Comparison of ENCODE assay signal across 39 mouse cellular contexts in the genomic region with DNA sequence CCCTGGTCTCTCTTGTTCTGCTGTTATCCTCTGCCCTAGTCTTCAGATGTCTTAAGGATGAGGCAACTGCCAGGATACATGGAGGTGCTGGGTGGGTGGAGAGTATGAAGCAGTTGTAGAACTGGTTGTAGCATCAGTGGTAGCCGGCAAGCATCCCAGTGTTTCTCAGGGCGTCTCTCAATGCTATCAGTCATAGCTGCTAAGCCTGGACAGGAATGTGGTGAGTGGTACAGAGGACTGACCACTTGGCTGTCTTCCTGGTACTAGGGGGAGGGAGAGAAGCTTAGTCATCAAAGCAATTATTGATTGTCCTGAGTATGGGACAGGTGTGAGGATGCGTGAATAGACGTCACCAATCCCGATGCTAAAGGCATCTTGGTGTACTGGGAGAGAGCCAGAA. TPM values are rescaled to one million over a fixed set of nuclear protein-coding genes. Genes with fewer than 3 reads are reported as not detected.
DNase-seq lines count a peak whose midpoint lies in the region; ATAC-seq and TF ChIP-seq lines count a peak whose summit lies in the region.
"Had no signal": no experiment of that assay in that cellular context is flagged by ENCODE, and none has a peak within 500 bp of the region (broad histone marks: within the 10 kb centered on the region; RNA-seq: fewer than 3 reads in every experiment).

No protein-coding gene starts in this region.

- H3K9ac ChIP-seq in hindbrain, embryonic 15.5 days, result no peak overlapping the region
- no peak overlapping the region for H3K9ac ChIP-seq in hindbrain, embryonic 14.5 days
- H3K9ac ChIP-seq: embryonic facial prominence, embryonic 12.5 days; forebrain, embryonic 15.5 days; heart, embryonic 15.5 days; limb, embryonic 12.5 days; liver, embryonic 15.5 days; lung, embryonic 14.5 days; midbrain, embryonic 15.5 days; stomach, embryonic 15.5 days had no signal

- TF ChIP-seq POLR2A in cortical plate, adult 2 months (IDR thresholded peaks at IDR 0.05; ENCODE audit: extremely low read depth, insufficient read depth, low read length), result no peak

- H3K4me3 ChIP-seq in heart, embryonic 10.5 days, result no peak overlapping the region
- no peak overlapping the region for H3K4me3 ChIP-seq in hindbrain, embryonic 15.5 days
- no peak overlapping the region for H3K4me3 ChIP-seq in hindbrain, embryonic 14.5 days (replicated peaks; ENCODE audit: low read length)
- H3K4me3 ChIP-seq in C2C12 (ENCODE audit: insufficient read depth, poor library complexity, severe bottlenecking), result no peak overlapping the region
- H3K4me3 ChIP-seq in cortical plate, adult 2 months (ENCODE audit: insufficient read depth, low read length), result no peak overlapping the region
- H3K4me3 ChIP-seq: embryonic facial prominence, embryonic 12.5 days; forebrain, embryonic 15.5 days; heart, embryonic 15.5 days; limb, embryonic 12.5 days; liver, embryonic 15.5 days; midbrain, embryonic 10.5 days; midbrain, embryonic 15.5 days; stomach, embryonic 15.5 days had no signal

- no peaks in the 10 kb centered on the region for H3K79me2 ChIP-seq in C2C12 (ENCODE audit: control insufficient read depth, insufficient read depth)

- H3K9me3 ChIP-seq in heart, embryonic 10.5 days, result no peaks in the 10 kb centered on the region
- H3K9me3 ChIP-seq in hindbrain, embryonic 15.5 days, result no peaks in the 10 kb centered on the region
- H3K9me3 ChIP-seq in hindbrain, embryonic 14.5 days (ENCODE audit: control insufficient read depth, low read length), result no peaks in the 10 kb centered on the region
- H3K9me3 ChIP-seq: embryonic facial prominence, embryonic 12.5 days; forebrain, embryonic 15.5 days; heart, embryonic 15.5 days; limb, embryonic 12.5 days; liver, embryonic 15.5 days; midbrain, embryonic 10.5 days; midbrain, embryonic 15.5 days; stomach, embryonic 15.5 days had no signal

- H3K4me1 ChIP-seq in heart, embryonic 10.5 days, result peaks cover 56% of the 10 kb centered on the region
- peaks cover 25% of the 10 kb centered on the region for H3K4me1 ChIP-seq in hindbrain, embryonic 15.5 days (replicated peaks)
- peaks cover 9% of the 10 kb centered on the region for H3K4me1 ChIP-seq in hindbrain, embryonic 14.5 days (replicated peaks; ENCODE audit: control insufficient read depth, insufficient read depth, low read length)
- peaks cover 16% of the 10 kb centered on the region for H3K4me1 ChIP-seq in cortical plate, adult 2 months (ENCODE audit: control insufficient read depth, insufficient read depth, low read length)
- H3K4me1 ChIP-seq: liver, embryonic 15.5 days had no signal

- no peaks in the 10 kb centered on the region for H3K27me3 ChIP-seq in heart, embryonic 10.5 days (ENCODE audit: insufficient read depth, poor library complexity, severe bottlenecking)
- H3K27me3 ChIP-seq in hindbrain, embryonic 15.5 days, result no peaks in the 10 kb centered on the region
- no peaks in the 10 kb centered on the region for H3K27me3 ChIP-seq in hindbrain, embryonic 14.5 days (ENCODE audit: control insufficient read depth, insufficient read depth, low read length)
- H3K27me3 ChIP-seq in C2C12 (ENCODE audit: control insufficient read depth, insufficient read depth, insufficient read length), result no peaks in the 10 kb centered on the region
- H3K27me3 ChIP-seq: embryonic facial prominence, embryonic 12.5 days; forebrain, embryonic 15.5 days; heart, embryonic 15.5 days; limb, embryonic 12.5 days; liver, embryonic 15.5 days; midbrain, embryonic 15.5 days; stomach, embryonic 15.5 days had no signal

- TF ChIP-seq CTCF in C2C12 (IDR thresholded peaks at IDR 0.05; ENCODE audit: control insufficient read depth, insufficient read depth, insufficient read length), result no peak
- TF ChIP-seq CTCF in cortical plate, adult 2 months (IDR thresholded peaks at IDR 0.05; ENCODE audit: extremely low read depth, insufficient read depth, low read length), result no peak

- no peaks in the 10 kb centered on the region for H3K36me3 ChIP-seq in heart, embryonic 10.5 days
- no peaks in the 10 kb centered on the region for H3K36me3 ChIP-seq in hindbrain, embryonic 15.5 days
- H3K36me3 ChIP-seq in hindbrain, embryonic 14.5 days (replicated peaks; ENCODE audit: control insufficient read depth, insufficient read depth), result no peaks in the 10 kb centered on the region
- H3K36me3 ChIP-seq in C2C12 (ENCODE audit: control insufficient read depth, insufficient read depth), result no peaks in the 10 kb centered on the region
- H3K36me3 ChIP-seq: embryonic facial prominence, embryonic 12.5 days; forebrain, embryonic 15.5 days; heart, embryonic 15.5 days; liver, embryonic 15.5 days; midbrain, embryonic 10.5 days; midbrain, embryonic 15.5 days; stomach, embryonic 15.5 days had no signal

- no peak for ATAC-seq in hindbrain, embryonic 15.5 days (ENCODE audit: low FRiP score, low read depth)
- no peak for ATAC-seq in hindbrain, embryonic 14.5 days (ENCODE audit: low FRiP score)
- ATAC-seq: forebrain, embryonic 15.5 days; intestine, embryonic 16.5 days; midbrain, embryonic 15.5 days had no signal

- H3K4me2 ChIP-seq in hindbrain, embryonic 15.5 days, result no peak overlapping the region
- no peak overlapping the region for H3K4me2 ChIP-seq in hindbrain, embryonic 14.5 days (replicated peaks)
- H3K4me2 ChIP-seq: embryonic facial prominence, embryonic 12.5 days; forebrain, embryonic 15.5 days; heart, embryonic 15.5 days; limb, embryonic 12.5 days; liver, embryonic 15.5 days; lung, embryonic 14.5 days; midbrain, embryonic 15.5 days; stomach, embryonic 15.5 days had no signal

- H3K27ac ChIP-seq in heart, embryonic 10.5 days, result peak overlapping the region; percentile 71; the same call in 1 of the 2 replicates
- 0 out of 2 replicates have a peak overlapping the region, but pooled peaks have one; percentile 39 for H3K27ac ChIP-seq in hindbrain, embryonic 15.5 days (replicated peaks)
- no peak overlapping the region for H3K27ac ChIP-seq in hindbrain, embryonic 14.5 days
- peak overlapping the region; percentile 68 for H3K27ac ChIP-seq in cortical plate, adult 2 months (ENCODE audit: insufficient read depth, low read length)
- H3K27ac ChIP-seq: embryonic facial prominence, embryonic 12.5 days; forebrain, embryonic 15.5 days; heart, embryonic 15.5 days; kidney, postnatal 0 days; limb, embryonic 12.5 days; liver, embryonic 15.5 days; midbrain, embryonic 15.5 days; stomach, embryonic 15.5 days had no signal

- H3ac ChIP-seq in C2C12 (ENCODE audit: control insufficient read depth, insufficient read length, low read depth), result no peak overlapping the region

- no peak for DNase-seq in heart, embryonic 10.5 days (ENCODE audit: low spot score)
- no peak for DNase-seq in heart, adult 11 months
- DNase-seq in hindbrain, embryonic 14.5 days (ENCODE audit: low spot score), result no peak
- DNase-seq in adrenal gland, postnatal 4 days (ENCODE audit: low spot score in 2 of 2), result no peak
- no peak for DNase-seq in urinary bladder, postnatal 4 days (ENCODE audit: low spot score in 2 of 2)
- DNase-seq: adrenal gland, adult 8-10 months; cerebellum, adult 11 months; cerebellum, adult 9-10 months; cerebellum, postnatal 36 days; embryo, embryonic 11 days; gastrocnemius, postnatal 25 days; heart, adult 18-20 months; kidney, adult 8-10 months; kidney, postnatal 4 days; lung, embryonic 14.5 days; lung, postnatal 14 days; thymus, postnatal 25 days had no signal

- H3K79me3 ChIP-seq in C2C12 (ENCODE audit: low read depth), result no peaks in the 10 kb centered on the region

- WGBS in heart, embryonic 10.5 days, result 67% methylated on average over 5 of the region's 5 CpGs
- 95% methylated on average over 5 of the region's 5 CpGs for WGBS in hindbrain, embryonic 15.5 days
- WGBS in hindbrain, embryonic 14.5 days, result 95% methylated on average over 5 of the region's 5 CpGs

TF ChIP-seq in C2C12, 6 proteins besides CTCF, POLR2A, EP300 and RAD21:
- no peak for TF ChIP-seq MYOG (IDR thresholded peaks at IDR 0.05; ENCODE audit: control insufficient read depth, extremely low read depth, insufficient read length)
- peak; percentile 64 for TF ChIP-seq MYOD1 (IDR thresholded peaks at IDR 0.05; ENCODE audit: control insufficient read depth, insufficient read length, low read depth)

RNA-seq across cellular contexts. Expression of a gene that starts 1.8 kb away (rescaled TPM):
- polyA plus RNA-seq in heart, embryonic 10.5 days (2016; fragmentation: Nextera tagmentation; extraction: Ambion mirVana), result 1.2 and 1.7 TPM in 2 replicates
- 0.52 and 0.96 TPM in 2 replicates for polyA plus RNA-seq in hindbrain, embryonic 15.5 days (2015; fragmentation: Nextera tagmentation; extraction: Ambion mirVana)
- polyA plus RNA-seq in hindbrain, embryonic 14.5 days (2014; fragmentation: Nextera tagmentation; extraction: Ambion mirVana), result 1.2 TPM in 2 replicates
- polyA plus RNA-seq in C2C12 (2012; fragmentation: generic; extraction: Trizol), result not detected
- 0.10 and 0.15 TPM in 2 replicates for polyA plus RNA-seq in cortical plate, adult 2 months (2012; rRNA removed)
- total RNA-seq in adrenal gland, postnatal 4 days (2021), result 1 to 10 TPM; 2.9 to 3.2 TPM
- total RNA-seq: gastrocnemius, postnatal 25 days; heart, adult 18-20 months; hematopoietic stem cell, adult 5-6 weeks; layer of hippocampus, postnatal 25 days; liver, adult 2 months; megakaryocyte progenitor cell, adult 5-6 weeks; neutrophil, adult 5-6 weeks had no signal
- polyA plus RNA-seq: liver, adult 2 months; small intestine, adult 2 months had no signal

RNA-seq across cellular contexts. Expression of a gene that starts 28.6 kb away (rescaled TPM):
- 17.8 and 29.1 TPM in 2 replicates for polyA plus RNA-seq in heart, embryonic 10.5 days (2016; fragmentation: Nextera tagmentation; extraction: Ambion mirVana)
- polyA plus RNA-seq in hindbrain, embryonic 15.5 days (2015; fragmentation: Nextera tagmentation; extraction: Ambion mirVana), result 7.3 and 8.5 TPM in 2 replicates
- polyA plus RNA-seq in hindbrain, embryonic 14.5 days (2014; fragmentation: Nextera tagmentation; extraction: Ambion mirVana), result 7.1 and 8.4 TPM in 2 replicates
- polyA plus RNA-seq in C2C12 (2012; fragmentation: generic; extraction: Trizol), result not detected
- polyA plus RNA-seq in cortical plate, adult 2 months (2012; rRNA removed), result 3.1 and 3.4 TPM in 2 replicates
- 100 to 1,000 TPM in 1 of 2 experiments, 1 to 10 TPM in 1; 2.1 to 257 TPM for total RNA-seq in adrenal gland, postnatal 4 days (2021)
- total RNA-seq: gastrocnemius, postnatal 25 days; megakaryocyte progenitor cell, adult 5-6 weeks; neutrophil, adult 5-6 weeks had no signal
- polyA plus RNA-seq: liver, adult 2 months had no signal

RNA-seq across cellular contexts. Expression of a gene that starts 40.8 kb away (rescaled TPM):
- 0.97 and 2.1 TPM in 2 replicates for polyA plus RNA-seq in heart, embryonic 10.5 days (2016; fragmentation: Nextera tagmentation; extraction: Ambion mirVana)
- polyA plus RNA-seq in hindbrain, embryonic 15.5 days (2015; fragmentation: Nextera tagmentation; extraction: Ambion mirVana), result not detected in 2 replicates
- polyA plus RNA-seq in hindbrain, embryonic 14.5 days (2014; fragmentation: Nextera tagmentation; extraction: Ambion mirVana), result 0.16 and 0.17 TPM in 2 replicates
- not detected for polyA plus RNA-seq in C2C12 (2012; fragmentation: generic; extraction: Trizol)
- polyA plus RNA-seq in cortical plate, adult 2 months (2012; rRNA removed), result 0.08 and 0.09 TPM in 2 replicates
- not detected for total RNA-seq in adrenal gland, postnatal 4 days (2021)
- total RNA-seq: adrenal gland, adult 8-10 months; gastrocnemius, postnatal 25 days; heart, adult 18-20 months; hematopoietic stem cell, adult 5-6 weeks; layer of hippocampus, adult 8-10 months; layer of hippocampus, postnatal 25 days; left cerebral cortex, postnatal 14 days; liver, adult 2 months; megakaryocyte progenitor cell, adult 5-6 weeks; neutrophil, adult 5-6 weeks had no signal
- polyA plus RNA-seq: intestine, embryonic 16.5 days; liver, adult 2 months; lung, embryonic 14.5 days; midbrain, embryonic 15.5 days; neural tube, embryonic 11.5 days; small intestine, adult 2 months had no signal
